Mouse (Mus musculus) MEL (cell line): ENCODE measurements around the gene Casp3. TPM values are rescaled to one million over a fixed set of nuclear protein-coding genes. Genes with fewer than 3 reads are reported as not detected.
A peak's percentile ranks its signal among the peaks of the same experiment; 100 is the strongest.

Source experiments
- DNase-seq: peaks from one replicate; pipeline ENCODE4 v3.0.0; 2011; ENCODE audit warnings: low read depth, low spot score
- H3K27ac ChIP-seq: 2 replicates; pipeline ENCODE4 v1.5.1; 2012; ENCODE audit warnings: low read depth, mild to moderate bottlenecking, control low read depth, low read length, moderate library complexity; ENCODE audit not compliant: control insufficient read depth
- H3K27me3 ChIP-seq, 2 experiments: fragments of 150-350 bp in 1 of 2; sonication (generic) in 1 of 2; 2 replicates each; pipeline ENCODE4 v1.6.1; 2012; ENCODE audit warnings: low read length in 2 of 2, mild to moderate bottlenecking in 2 of 2, improper control_type of control experiment in 1 of 2, moderate library complexity in 1 of 2; ENCODE audit not compliant: insufficient read depth in 2 of 2, control insufficient read depth in 1 of 2
- H3K36me3 ChIP-seq, 2 experiments: 2 replicates each; pipeline ENCODE4 v1.6.1; 2012 to 2014; ENCODE audit warnings: low read length in 2 of 2, improper control_type of control experiment in 1 of 2, inconsistent platforms in 1 of 2, mild to moderate bottlenecking in 1 of 2; ENCODE audit not compliant: insufficient read depth in 2 of 2, control insufficient read depth in 1 of 2
- H3K4me1 ChIP-seq, 2 experiments: fragments of 150-350 bp in 1 of 2; sonication (generic) in 1 of 2; 2 replicates each; pipeline ENCODE4 v1.6.1; 2012; ENCODE audit warnings: low read length in 2 of 2, improper control_type of control experiment in 1 of 2, mild to moderate bottlenecking in 1 of 2; ENCODE audit not compliant: insufficient read depth in 2 of 2, control insufficient read depth in 1 of 2
- H3K4me3 ChIP-seq, 2 experiments: fragments of 150-350 bp in 1 of 2; sonication (generic) in 1 of 2; 2 replicates each; pipeline ENCODE4 v1.5.1; 2012; ENCODE audit warnings: low read depth in 2 of 2, low read length in 2 of 2, mild to moderate bottlenecking in 2 of 2, moderate library complexity in 2 of 2, control low read depth in 1 of 2, improper control_type of control experiment in 1 of 2; ENCODE audit not compliant: control insufficient read depth in 1 of 2, insufficient read depth in 1 of 2
- H3K79me2 ChIP-seq: 2 replicates; pipeline ENCODE4 v1.6.1; 2012; ENCODE audit warnings: mild to moderate bottlenecking, low read length, moderate library complexity; ENCODE audit not compliant: control insufficient read depth, poor library complexity, insufficient read depth
- H3K9ac ChIP-seq: 2 replicates; pipeline ENCODE4 v1.6.1; 2012; ENCODE audit warnings: low read depth, mild to moderate bottlenecking, control low read depth, low read length, moderate library complexity; ENCODE audit not compliant: control insufficient read depth, poor library complexity, severe bottlenecking
- H3K9me3 ChIP-seq: fragments of 150-350 bp; sonication (generic); replicated peaks from 2 replicates; pipeline ENCODE4 v1.6.1; 2012; ENCODE audit warnings: mild to moderate bottlenecking, low read length, improper control_type of control experiment, moderate library complexity; ENCODE audit not compliant: insufficient read depth
- BHLHE40 ChIP-seq: IDR thresholded peaks from 2 replicates; pipeline ENCODE4 v1.6.1; 2012; ENCODE audit warnings: low read depth, mild to moderate bottlenecking, inconsistent platforms, low read length, improper control_type of control experiment, borderline replicate concordance
- CHD2 ChIP-seq: IDR thresholded peaks from 2 replicates; pipeline ENCODE4 v1.6.1; 2011; ENCODE audit warnings: low read length, improper control_type of control experiment
- CTCF ChIP-seq, 3 experiments: IDR thresholded peaks in 2 of 3; conservative IDR thresholded peaks in 1 of 3; 2 replicates each; pipeline ENCODE4 v1.5.1; 2011 to 2012; ENCODE audit warnings: low read length in 3 of 3, low read depth in 2 of 3, mild to moderate bottlenecking in 2 of 3, improper control_type of control experiment in 1 of 3, inconsistent platforms in 1 of 3, mixed read lengths in 1 of 3, moderate library complexity in 1 of 3; ENCODE audit not compliant: control insufficient read depth in 1 of 3, insufficient read depth in 1 of 3, poor library complexity in 1 of 3, severe bottlenecking in 1 of 3
- E2F4 ChIP-seq: IDR thresholded peaks from 2 replicates; pipeline ENCODE4 v1.6.1; 2011; ENCODE audit warnings: low read depth, low read length, improper control_type of control experiment, borderline replicate concordance
- ELF1 ChIP-seq: IDR thresholded peaks from 2 replicates; pipeline ENCODE4 v1.6.1; 2014; ENCODE audit warnings: low read depth, mild to moderate bottlenecking, inconsistent platforms, low read length, improper control_type of control experiment, moderate library complexity
- ETS1 ChIP-seq: IDR thresholded peaks from 2 replicates; pipeline ENCODE4 v1.6.1; 2012; ENCODE audit warnings: low read depth, mild to moderate bottlenecking, inconsistent platforms, low read length, improper control_type of control experiment, moderate library complexity
- GABPA ChIP-seq: IDR thresholded peaks from 2 replicates; pipeline ENCODE4 v1.6.1; 2012; ENCODE audit warnings: low read depth, mild to moderate bottlenecking, inconsistent platforms, low read length, improper control_type of control experiment, moderate library complexity
- HCFC1 ChIP-seq: IDR thresholded peaks from 2 replicates; pipeline ENCODE4 v1.6.1; 2012; ENCODE audit warnings: low read depth, mild to moderate bottlenecking, inconsistent platforms, low read length, improper control_type of control experiment, moderate library complexity
- JUND ChIP-seq: IDR thresholded peaks from 2 replicates; pipeline ENCODE4 v1.6.1; 2011; ENCODE audit warnings: low read depth, mild to moderate bottlenecking, improper control_type of control experiment, low read length
- KAT2A ChIP-seq: conservative IDR thresholded peaks from 2 replicates; pipeline ENCODE4 v1.6.1; 2012; ENCODE audit warnings: low read depth, low read length, improper control_type of control experiment, inconsistent platforms
- MAFK ChIP-seq: IDR thresholded peaks from 2 replicates; pipeline ENCODE4 v1.6.1; 2011; ENCODE audit warnings: low read depth, mild to moderate bottlenecking, low read length, improper control_type of control experiment, borderline replicate concordance
- MAX ChIP-seq: IDR thresholded peaks from 2 replicates; pipeline ENCODE4 v1.6.1; 2011; ENCODE audit warnings: low read length, improper control_type of control experiment
- MAZ ChIP-seq: IDR thresholded peaks from 2 replicates; pipeline ENCODE4 v1.6.1; 2012; ENCODE audit warnings: low read depth, mild to moderate bottlenecking, inconsistent platforms, low read length, improper control_type of control experiment
- MXI1 ChIP-seq: IDR thresholded peaks from 2 replicates; pipeline ENCODE4 v1.6.1; 2011; ENCODE audit warnings: mild to moderate bottlenecking, low read depth, low read length, improper control_type of control experiment
- MYB ChIP-seq: IDR thresholded peaks from 2 replicates; pipeline ENCODE4 v1.6.1; 2011; ENCODE audit warnings: mild to moderate bottlenecking, low read depth, low read length, improper control_type of control experiment
- NELFE ChIP-seq: IDR thresholded peaks from 2 replicates; pipeline ENCODE4 v1.6.1; 2011; ENCODE audit warnings: low read depth, low read length, improper control_type of control experiment
- NRF1 ChIP-seq: IDR thresholded peaks from 2 replicates; pipeline ENCODE4 v1.6.1; 2014; ENCODE audit warnings: low read depth, mild to moderate bottlenecking, inconsistent platforms, low read length, improper control_type of control experiment, moderate library complexity; ENCODE audit not compliant: poor library complexity, insufficient read depth, severe bottlenecking
- POLR2A ChIP-seq, 2 experiments: IDR thresholded peaks; 2 replicates each; pipeline ENCODE4 v1.6.1; 2011 to 2012; ENCODE audit warnings: low read length in 2 of 2, mild to moderate bottlenecking in 2 of 2, control low read depth in 1 of 2, improper control_type of control experiment in 1 of 2, low read depth in 1 of 2, moderate library complexity in 1 of 2; ENCODE audit not compliant: control insufficient read depth in 1 of 2, insufficient read depth in 1 of 2, poor library complexity in 1 of 2
- POLR2AphosphoS2 ChIP-seq: IDR thresholded peaks from 2 replicates; pipeline ENCODE4 v1.6.1; 2011; ENCODE audit warnings: low read length, improper control_type of control experiment
- POLR2AphosphoS5 ChIP-seq: IDR thresholded peaks from 2 replicates; pipeline ENCODE4 v1.6.1; 2012; ENCODE audit warnings: low read depth, borderline replicate concordance, mild to moderate bottlenecking, inconsistent platforms, low read length, moderate library complexity, mixed read lengths
- RAD21 ChIP-seq: IDR thresholded peaks from 2 replicates; pipeline ENCODE4 v1.6.1; 2011; ENCODE audit warnings: mild to moderate bottlenecking, low read depth, low read length, improper control_type of control experiment
- SIN3A ChIP-seq: IDR thresholded peaks from 2 replicates; pipeline ENCODE4 v1.6.1; 2012; ENCODE audit warnings: low read length, improper control_type of control experiment, inconsistent platforms
- TAL1 ChIP-seq: IDR thresholded peaks from 2 replicates; pipeline ENCODE4 v1.6.1; 2012; ENCODE audit warnings: mild to moderate bottlenecking, inconsistent platforms, low read length, moderate library complexity, mixed read lengths
- TBP ChIP-seq: IDR thresholded peaks from 2 replicates; pipeline ENCODE4 v1.8.0; 2011; ENCODE audit warnings: low read depth, low read length, improper control_type of control experiment
- TCF12 ChIP-seq: IDR thresholded peaks from 2 replicates; pipeline ENCODE4 v1.6.1; 2014; ENCODE audit warnings: low read depth, mild to moderate bottlenecking, inconsistent platforms, low read length, improper control_type of control experiment, moderate library complexity
- USF1 ChIP-seq: IDR thresholded peaks from 2 replicates; pipeline ENCODE4 v1.6.1; 2014; ENCODE audit warnings: low read depth, mild to moderate bottlenecking, inconsistent platforms, low read length, improper control_type of control experiment, moderate library complexity
- USF2 ChIP-seq, 2 experiments: IDR thresholded peaks; 2 replicates each; pipeline ENCODE4 v1.6.1; 2011 to 2012; ENCODE audit warnings: improper control_type of control experiment in 2 of 2, low read length in 2 of 2, borderline replicate concordance in 1 of 2, inconsistent platforms in 1 of 2, low read depth in 1 of 2, mild to moderate bottlenecking in 1 of 2; ENCODE audit not compliant: insufficient read depth in 1 of 2
- ZC3H11A ChIP-seq: IDR thresholded peaks from 2 replicates; pipeline ENCODE4 v1.6.1; 2012; ENCODE audit warnings: low read depth, mild to moderate bottlenecking, inconsistent platforms, low read length, improper control_type of control experiment
- ZMIZ1 ChIP-seq: IDR thresholded peaks from 2 replicates; pipeline ENCODE4 v1.6.1; 2012; ENCODE audit warnings: low read depth, mild to moderate bottlenecking, inconsistent platforms, low read length, improper control_type of control experiment, moderate library complexity
- polyA plus RNA-seq, 2 experiments: library from polyadenylated mRNA; stranded (reverse) in 1 of 2; unstranded in 1 of 2; fragments of >175 nt in 1 of 2; fragments of >200 nt in 1 of 2; gene quantifications; 2 replicates each; pipeline versions ENCODE4 v1.2.1 to v1.2.4; 2012; ENCODE audit warnings: low replicate concordance in 2 of 2, low read depth in 1 of 2; ENCODE audit not compliant: insufficient read length in 2 of 2, insufficient read depth in 1 of 2, missing spikeins in 1 of 2
- total RNA-seq: library from RNA; depleted of rRNA; stranded (reverse); fragments of 300-350 nt; gene quantifications from 2 replicates; pipeline ENCODE4 v1.2.3, GENCODE M21; 2012

Casp3 gene
- total and polyA plus RNA-seq, 3 experiments, result 74.7 to 185 (median 157) TPM

DNA sequence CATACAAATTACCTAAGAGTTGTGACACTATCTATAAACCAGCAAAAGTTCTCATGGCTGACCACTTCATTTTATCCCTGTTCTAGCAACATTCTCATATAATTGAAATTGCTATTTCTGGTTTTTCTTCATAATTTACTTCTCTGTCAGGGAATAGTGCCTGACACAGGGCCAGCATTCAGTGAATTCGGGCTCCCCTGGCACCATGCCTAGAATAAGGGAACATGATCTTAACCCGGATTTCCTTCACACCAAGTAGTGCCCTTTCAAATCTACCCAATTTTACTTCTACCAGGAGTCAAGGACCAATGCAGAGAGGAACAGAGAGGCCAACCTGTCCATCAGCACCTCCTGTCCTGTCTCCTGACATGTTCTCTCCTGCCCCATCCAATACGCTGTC is 31.5 kb upstream of the Casp3 start:
- H3K9ac ChIP-seq, result 0 out of 2 replicates have a peak overlapping the region, but pooled peaks have one; percentile 0
- no peaks in the 10 kb centered on the region for H3K79me2 ChIP-seq
- no peaks in the 10 kb centered on the region for H3K9me3 ChIP-seq
- H3K27me3 ChIP-seq, result no peaks in the 10 kb centered on the region
- peak; percentile 64 for DNase-seq
- H3K4me3 ChIP-seq, result no peak overlapping the region
- H3K4me1 ChIP-seq, result peaks cover 12 to 34% of the 10 kb centered on the region in 2 experiments
- TF ChIP-seq MAZ (no peak), HCFC1 (no peak), GABPA (no peak), MXI1 (no peak), NRF1 (no peak), ELF1 (no peak), ETS1 (no peak), POLR2AphosphoS2 (no peak), TBP (no peak), ZC3H11A (no peak)
- TF ChIP-seq, all 39 proteins: peak for 0
- H3K36me3 ChIP-seq, result peaks cover 3 to 44% of the 10 kb centered on the region in 2 experiments
- peak overlapping the region; percentile 13; the same call in 1 of the 2 replicates for H3K27ac ChIP-seq

DNA sequence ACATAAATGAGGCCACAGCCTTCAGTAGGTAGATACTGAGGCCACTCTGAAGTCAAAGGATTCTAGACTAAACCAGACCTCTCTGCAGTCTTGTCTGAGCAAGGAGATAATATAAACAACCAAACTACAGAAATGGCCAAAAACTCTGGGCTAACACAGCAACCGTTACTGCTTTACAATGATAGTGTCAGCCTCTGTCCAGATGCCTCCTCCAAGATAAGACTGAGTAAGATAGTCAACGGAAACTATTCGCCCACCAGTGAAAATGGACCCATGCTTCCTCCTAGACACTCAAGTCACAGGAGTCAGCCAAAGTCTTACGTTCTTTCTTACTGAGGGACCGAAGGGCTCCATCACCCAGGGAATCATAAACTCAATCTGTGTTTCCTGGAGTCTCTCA is 29.2 kb upstream of the Casp3 start:
- peaks cover 14 to 45% of the 10 kb centered on the region in 2 experiments for H3K4me1 ChIP-seq
- no peaks in the 10 kb centered on the region for H3K9me3 ChIP-seq
- H3K79me2 ChIP-seq, result no peaks in the 10 kb centered on the region
- H3K36me3 ChIP-seq, result peaks cover 0 to 60% of the 10 kb centered on the region in 2 experiments; a peak in 2 of 4 replicates
- H3K9ac ChIP-seq, result peak overlapping the region; percentile 63
- no peak overlapping the region; a peak in 1 of 4 replicates for H3K4me3 ChIP-seq
- peak overlapping the region; percentile 100 for H3K27ac ChIP-seq
- peak; percentile 87 for DNase-seq
- no peaks in the 10 kb centered on the region for H3K27me3 ChIP-seq
- TF ChIP-seq JUND, result peak; percentile 86; the same call in 1 of the 2 replicates
- peak; percentile 57 for TF ChIP-seq MXI1
- TF ChIP-seq MAFK, result peak; percentile 72
- TF ChIP-seq MAX, result peak; percentile 75
- 0 out of 2 replicates have a peak, but pooled peaks have one; percentile 58 for TF ChIP-seq MAZ
- TF ChIP-seq CHD2, result peak; percentile 74
- peak; percentile 50; the same call in 1 of the 2 replicates for TF ChIP-seq POLR2AphosphoS2
- no peak for TF ChIP-seq NRF1
- TF ChIP-seq RAD21, result no peak
- peak; percentile 94 for TF ChIP-seq SIN3A
- 0 out of 2 replicates have a peak, but pooled peaks have one; percentile 44 for TF ChIP-seq GABPA
- TF ChIP-seq E2F4, result no peak
- peak; percentile 70; the same call in 1 of the 2 replicates for TF ChIP-seq BHLHE40
- peak; percentile 45; the same call in 1 of the 2 replicates for TF ChIP-seq NELFE
- no peak for TF ChIP-seq USF2 (IDR thresholded peaks at IDR 0.05; ENCODE audit: borderline replicate concordance in 1 of 2, insufficient read depth in 1 of 2, low read depth in 1 of 2, low read length in 2 of 2)
- TF ChIP-seq ZC3H11A, result peak; percentile 28
- 0 out of 4 replicates have a peak, but pooled peaks of 1 of the 2 experiments have one; percentile 23 for TF ChIP-seq POLR2A (IDR thresholded peaks at IDR 0.05; ENCODE audit: control insufficient read depth in 1 of 2, insufficient read depth in 1 of 2, low read depth in 1 of 2, low read length in 2 of 2, poor library complexity in 1 of 2)
- TF ChIP-seq POLR2AphosphoS5, result no peak
- TF ChIP-seq ELF1, result peak; percentile 53
- TF ChIP-seq HCFC1, result peak; percentile 55; the same call in 1 of the 2 replicates
- TF ChIP-seq TAL1, result peak; percentile 95
- TF ChIP-seq ZMIZ1, result peak; percentile 69; the same call in 1 of the 2 replicates
- TF ChIP-seq KAT2A, result peak; percentile 49; the same call in 1 of the 2 replicates
- TF ChIP-seq TCF12, result peak; percentile 99
- no peak for TF ChIP-seq CTCF (IDR thresholded peaks at IDR 0.05 in 2 of 3, conservative IDR thresholded peaks at IDR 0.05 in 1 of 3; ENCODE audit: control insufficient read depth in 1 of 3, insufficient read depth in 1 of 3, low read depth in 2 of 3, low read length in 3 of 3, poor library complexity in 1 of 3, severe bottlenecking in 1 of 3)
- peak; percentile 90 for TF ChIP-seq ETS1
- TF ChIP-seq USF1, result no peak
- TF ChIP-seq MYB, result peak; percentile 99
